In genomic region chr6:49131855-49132254, GRCm38 (mm10) we compare ENCODE assay signal across 17 mouse cellular contexts.
"Had no signal": no experiment of that assay in that cellular context is flagged by ENCODE, and none has a peak within 500 bp of the region (broad histone marks: within the 10 kb centered on the region; RNA-seq: fewer than 3 reads in every experiment).

No protein-coding gene starts in this region.

- ATAC-seq: midbrain, embryonic 15.5 days had no signal

- H3K9ac ChIP-seq: liver, embryonic 14.5 days; lung, embryonic 14.5 days; midbrain, embryonic 12.5 days; midbrain, embryonic 15.5 days; neural tube, embryonic 13.5 days; neural tube, embryonic 15.5 days had no signal

- H3K27me3 ChIP-seq: midbrain, embryonic 12.5 days; midbrain, embryonic 15.5 days; neural tube, embryonic 13.5 days; neural tube, embryonic 15.5 days had no signal

- H3K4me3 ChIP-seq: midbrain, embryonic 12.5 days; midbrain, embryonic 15.5 days; myocyte; neural tube, embryonic 13.5 days; neural tube, embryonic 15.5 days had no signal

- H3K27ac ChIP-seq: liver, embryonic 14.5 days; midbrain, embryonic 15.5 days; neural tube, embryonic 13.5 days; neural tube, embryonic 15.5 days had no signal

- H3K9me3 ChIP-seq: midbrain, embryonic 12.5 days; midbrain, embryonic 15.5 days; neural tube, embryonic 13.5 days; neural tube, embryonic 15.5 days had no signal

- DNase-seq: lung, adult 18-20 months; lung, embryonic 14.5 days; lung, postnatal 10 days; lung, postnatal 4 days; right cerebral cortex, adult 18-20 months; right cerebral cortex, postnatal 25 days; right cerebral cortex, postnatal 4 days; spleen, adult 18-20 months; thymus, adult 18-20 months; thymus, postnatal 14 days; thymus, postnatal 36 days had no signal

- H3K36me3 ChIP-seq: midbrain, embryonic 12.5 days; midbrain, embryonic 15.5 days; neural tube, embryonic 15.5 days had no signal

- H3K4me2 ChIP-seq: lung, embryonic 14.5 days; midbrain, embryonic 15.5 days; neural tube, embryonic 13.5 days; neural tube, embryonic 15.5 days had no signal
